Mouse (Mus musculus) limb, embryonic 15.5 days (tissue): Measurements from ENCODE around the gene Cfap36. TPM values are rescaled to one million over a fixed set of nuclear protein-coding genes. Genes with fewer than 3 reads are reported as not detected.

Experiments
- ATAC-seq: fragments of 200-750 bp; cut with Nextera tagmentation; 2 replicates; pipeline ENCODE4 v1.8.0; 2017; ENCODE audit warnings: low read depth, moderate TSS enrichment; ENCODE audit not compliant: insufficient number of reproducible peaks, low FRiP score, low TSS enrichment
- H3K27ac ChIP-seq: fragments of 300-500 bp; sonication (generic); 2 replicates; pipeline ENCODE4 v1.5.1; 2015; ENCODE audit warnings: moderate library complexity, mild to moderate bottlenecking, inconsistent platforms
- H3K27me3 ChIP-seq: fragments of 300-500 bp; sonication (generic); 2 replicates; pipeline ENCODE4 v1.6.1; 2015; ENCODE audit warnings: inconsistent platforms
- H3K36me3 ChIP-seq: fragments of 300-500 bp; sonication (generic); 2 replicates; pipeline ENCODE4 v1.6.1; 2015; ENCODE audit warnings: inconsistent platforms
- H3K4me1 ChIP-seq: fragments of 300-500 bp; sonication (generic); 2 replicates; pipeline ENCODE4 v1.6.1; 2015; ENCODE audit warnings: inconsistent platforms
- H3K4me2 ChIP-seq: fragments of 300-500 bp; sonication (generic); 2 replicates; pipeline ENCODE4 v1.6.1; 2015; ENCODE audit warnings: mild to moderate bottlenecking, inconsistent platforms
- H3K4me3 ChIP-seq: fragments of 300-500 bp; sonication (generic); 2 replicates; pipeline ENCODE4 v1.5.1; 2015; ENCODE audit warnings: mild to moderate bottlenecking, inconsistent platforms
- H3K9ac ChIP-seq: fragments of 300-500 bp; sonication (generic); 2 replicates; pipeline ENCODE4 v1.6.1; 2015; ENCODE audit warnings: inconsistent platforms
- H3K9me3 ChIP-seq: fragments of 300-500 bp; sonication (generic); 2 replicates; pipeline ENCODE4 v1.6.1; 2016; ENCODE audit warnings: inconsistent platforms
- WGBS: fragments of 180-500 bp; shearing (Covaris S2); methylation state at CpG from one replicate; pipeline ENCODE4 v1.1.7; 2015; 5-methylcytosine and 5-hydroxymethylcytosine counted together
- polyA plus RNA-seq: library from polyadenylated mRNA; unstranded; fragments of >200 nt; fragmentation: Nextera tagmentation; extraction: Ambion mirVana; gene quantifications from 2 replicates; pipeline ENCODE4 v1.2.1, GENCODE M21; 2015

Gene Cfap36
- polyA plus RNA-seq, result 47.1 and 49.9 TPM in 2 replicates

- Histone ChIP-seq H3K4me1 (peaks cover 12% of the 10 kb centered on the region; the same call in 1 of the 2 replicates), H3K9me3 (no peaks in the 10 kb centered on the region), H3K27me3 (no peaks in the 10 kb centered on the region), H3K27ac (peak within 1 kb of the TSS; percentile 82), H3K4me3 (peak within 1 kb of the TSS; percentile 85), H3K36me3 (peaks cover 7% of the 10 kb centered on the region; the same call in 1 of the 2 replicates), H3K9ac (peak within 1 kb of the TSS; percentile 55), H3K4me2 (peak within 1 kb of the TSS; percentile 70)
- peak; percentile 100 for ATAC-seq
- WGBS, result under 1% methylated on average over 53 of the region's 53 CpGs
Observed at GRCm38 (mm10) chr11:29246883-29247650, at the start of gene Cfap36. Gene Cfap36 (minus strand): TSS chr11:29247409.

DNA sequence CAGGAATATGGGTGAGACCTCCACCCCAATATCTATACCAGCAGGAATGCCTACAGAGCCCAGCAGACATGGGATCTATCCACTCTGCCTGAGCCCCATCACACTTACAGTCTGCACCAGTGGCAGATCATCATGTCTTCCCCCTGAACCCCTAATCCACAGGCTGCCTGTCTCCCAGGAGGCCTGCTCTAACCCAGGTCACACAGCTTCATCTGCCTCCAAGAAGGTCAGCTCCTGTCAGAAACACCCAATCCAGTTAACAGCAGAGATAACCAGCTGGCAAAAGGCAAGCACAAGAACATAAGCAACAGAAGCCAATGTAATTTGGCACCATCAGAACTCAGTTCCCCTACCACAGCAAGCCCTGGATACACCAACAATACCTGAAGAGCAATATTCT lies 40.1 kb upstream of the Cfap36 start:
- no peak overlapping the region for H3K4me3 ChIP-seq
- H3K4me2 ChIP-seq, result no peak overlapping the region
- no peaks in the 10 kb centered on the region for H3K36me3 ChIP-seq
- H3K27ac ChIP-seq, result no peak overlapping the region
- no peaks in the 10 kb centered on the region for H3K27me3 ChIP-seq
- H3K9ac ChIP-seq, result no peak overlapping the region
- H3K9me3 ChIP-seq, result no peaks in the 10 kb centered on the region
- ATAC-seq, result no peak
- no peaks in the 10 kb centered on the region for H3K4me1 ChIP-seq

DNA sequence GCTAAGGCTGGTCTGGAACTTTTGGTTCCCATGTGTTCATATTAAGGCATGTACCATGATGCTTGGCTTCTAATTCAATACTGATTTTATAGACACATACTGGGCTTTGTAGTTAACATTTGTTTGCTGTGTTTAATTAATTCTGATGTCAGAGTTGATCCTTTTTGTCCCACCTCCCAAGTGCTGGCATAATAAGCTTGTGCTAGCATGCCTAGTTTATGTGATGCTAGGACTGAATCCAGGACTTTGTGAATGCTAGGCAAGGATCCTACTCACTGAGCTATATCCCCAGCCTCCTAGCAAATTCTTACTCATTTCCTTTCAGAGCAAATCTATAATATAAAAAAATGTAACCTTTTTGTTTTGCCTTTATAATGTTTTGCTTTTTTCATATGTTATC lies 38.8 kb upstream of the Cfap36 start:
- Histone ChIP-seq H3K9me3 (no peaks in the 10 kb centered on the region), H3K4me2 (no peak overlapping the region), H3K4me1 (no peaks in the 10 kb centered on the region), H3K27me3 (no peaks in the 10 kb centered on the region), H3K9ac (no peak overlapping the region), H3K4me3 (no peak overlapping the region), H3K27ac (no peak overlapping the region), H3K36me3 (no peaks in the 10 kb centered on the region)
- ATAC-seq, result no peak

- Histone ChIP-seq H3K9ac (no peak overlapping the region), H3K27ac (no peak overlapping the region), H3K27me3 (no peaks in the 10 kb centered on the region), H3K4me1 (no peaks in the 10 kb centered on the region), H3K36me3 (no peaks in the 10 kb centered on the region), H3K4me3 (no peak overlapping the region), H3K4me2 (no peak overlapping the region), H3K9me3 (no peaks in the 10 kb centered on the region)
- 58% methylated on average over 3 of the region's 3 CpGs for WGBS
- no peak for ATAC-seq
Observed at GRCm38 (mm10) chr11:29274758-29275157, 27.5 kb upstream of the Cfap36 start.

GRCm38 (mm10) chr11:29267824-29268223 lies 20.6 kb upstream of the Cfap36 start:
- Histone ChIP-seq H3K9me3 (no peaks in the 10 kb centered on the region), H3K36me3 (no peaks in the 10 kb centered on the region), H3K4me3 (no peak overlapping the region), H3K4me2 (no peak overlapping the region), H3K27ac (no peak overlapping the region), H3K4me1 (no peaks in the 10 kb centered on the region), H3K9ac (no peak overlapping the region), H3K27me3 (no peaks in the 10 kb centered on the region)
- no peak for ATAC-seq
- 26% methylated on average over 3 of the region's 3 CpGs for WGBS

- 89% methylated on average over 1 of the region's 1 CpGs for WGBS
- ATAC-seq, result no peak
- H3K36me3 ChIP-seq, result no peaks in the 10 kb centered on the region
- no peaks in the 10 kb centered on the region for H3K27me3 ChIP-seq
- no peak overlapping the region for H3K4me3 ChIP-seq
- H3K9ac ChIP-seq, result no peak overlapping the region
- H3K4me1 ChIP-seq, result no peaks in the 10 kb centered on the region
- no peak overlapping the region for H3K4me2 ChIP-seq
- H3K27ac ChIP-seq, result no peak overlapping the region
- H3K9me3 ChIP-seq, result no peaks in the 10 kb centered on the region
Observed at GRCm38 (mm10) chr11:29254643-29255042, 7.4 kb upstream of the Cfap36 start.

DNA sequence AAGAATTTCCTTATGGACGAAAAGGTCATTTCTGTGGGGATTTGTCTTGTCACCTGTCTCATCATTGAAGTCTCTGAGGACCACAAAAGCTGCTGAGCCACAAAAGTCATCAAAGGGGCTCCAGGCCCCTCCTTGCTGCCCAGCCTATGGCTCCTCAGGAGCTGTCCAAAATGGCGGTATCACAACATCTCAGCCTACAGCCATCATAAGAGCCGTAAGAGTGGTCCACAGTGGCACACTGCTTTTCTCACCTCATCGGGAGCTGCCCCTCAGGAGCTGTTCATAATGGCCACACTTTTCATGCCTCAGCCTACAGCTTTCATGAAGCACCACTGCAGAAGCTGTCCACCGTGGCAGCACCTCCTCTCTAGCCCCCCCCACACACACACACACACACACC lies 1.2 kb upstream of the Cfap36 start:
- H3K36me3 ChIP-seq, result no peaks in the 10 kb centered on the region
- no peaks in the 10 kb centered on the region for H3K9me3 ChIP-seq
- no peak overlapping the region for H3K27ac ChIP-seq
- no peak overlapping the region for H3K4me2 ChIP-seq
- no peak overlapping the region for H3K9ac ChIP-seq
- H3K4me1 ChIP-seq, result peaks cover 12% of the 10 kb centered on the region; the same call in 1 of the 2 replicates
- ATAC-seq, result no peak
- no peaks in the 10 kb centered on the region for H3K27me3 ChIP-seq
- 95% methylated on average over 5 of the region's 5 CpGs for WGBS
- H3K4me3 ChIP-seq, result no peak overlapping the region

DNA sequence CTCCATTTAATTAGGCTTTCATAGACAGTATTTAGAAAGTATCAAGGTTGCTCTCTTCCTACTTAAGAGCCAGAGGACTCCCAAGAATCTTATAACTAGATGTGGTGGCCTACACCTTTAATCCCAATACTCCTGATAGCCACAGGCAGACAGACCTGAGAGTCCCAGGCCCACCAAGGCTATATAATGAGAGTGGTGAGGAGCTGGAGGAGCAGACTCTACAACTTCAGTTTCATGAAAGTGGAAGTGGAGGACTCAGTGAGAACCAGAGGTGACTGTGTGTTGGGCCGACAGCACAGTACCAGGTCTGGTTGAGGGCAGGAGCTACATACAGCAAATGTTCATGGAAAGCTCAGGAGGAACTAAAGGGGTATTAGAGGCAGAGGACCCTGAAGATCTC lies 516 bp upstream of the Cfap36 start:
- Histone ChIP-seq H3K36me3 (0 out of 2 replicates have a peak, but pooled peaks cover 4% of the 10 kb centered on the region), H3K4me2 (peak overlapping the region; percentile 45), H3K27me3 (no peaks in the 10 kb centered on the region), H3K4me1 (peaks cover 12% of the 10 kb centered on the region; the same call in 1 of the 2 replicates), H3K4me3 (peak overlapping the region; percentile 85), H3K9me3 (no peaks in the 10 kb centered on the region), H3K9ac (no peak overlapping the region), H3K27ac (peak overlapping the region; percentile 5; the same call in 1 of the 2 replicates)
- ATAC-seq, result no peak
- WGBS, result 94% methylated on average over 1 of the region's 1 CpGs

- peaks cover 12% of the 10 kb centered on the region; the same call in 1 of the 2 replicates for H3K36me3 ChIP-seq
- H3K9ac ChIP-seq, result no peak overlapping the region; the same call in 1 of the 2 replicates
- no peak for ATAC-seq
- no peaks in the 10 kb centered on the region for H3K9me3 ChIP-seq
- peaks cover 12% of the 10 kb centered on the region; the same call in 1 of the 2 replicates for H3K4me1 ChIP-seq
- no peaks in the 10 kb centered on the region for H3K27me3 ChIP-seq
- WGBS, result 50% methylated on average over 4 of the region's 4 CpGs
- H3K4me3 ChIP-seq, result peak overlapping the region; percentile 85
- H3K27ac ChIP-seq, result no peak overlapping the region
- peak overlapping the region; percentile 70 for H3K4me2 ChIP-seq
Observed at GRCm38 (mm10) chr11:29245988-29246387, 1.2 kb downstream of the Cfap36 start.

- Histone ChIP-seq H3K4me2 (no peak overlapping the region), H3K4me3 (no peak overlapping the region), H3K36me3 (peaks cover 12% of the 10 kb centered on the region; the same call in 1 of the 2 replicates), H3K9me3 (no peaks in the 10 kb centered on the region), H3K27me3 (no peaks in the 10 kb centered on the region), H3K27ac (no peak overlapping the region), H3K9ac (no peak overlapping the region), H3K4me1 (peaks cover 12% of the 10 kb centered on the region; the same call in 1 of the 2 replicates)
- ATAC-seq, result no peak
- WGBS, result 86% methylated on average over 4 of the region's 4 CpGs
Observed at GRCm38 (mm10) chr11:29241961-29242360, 5.2 kb downstream of the Cfap36 start.

DNA sequence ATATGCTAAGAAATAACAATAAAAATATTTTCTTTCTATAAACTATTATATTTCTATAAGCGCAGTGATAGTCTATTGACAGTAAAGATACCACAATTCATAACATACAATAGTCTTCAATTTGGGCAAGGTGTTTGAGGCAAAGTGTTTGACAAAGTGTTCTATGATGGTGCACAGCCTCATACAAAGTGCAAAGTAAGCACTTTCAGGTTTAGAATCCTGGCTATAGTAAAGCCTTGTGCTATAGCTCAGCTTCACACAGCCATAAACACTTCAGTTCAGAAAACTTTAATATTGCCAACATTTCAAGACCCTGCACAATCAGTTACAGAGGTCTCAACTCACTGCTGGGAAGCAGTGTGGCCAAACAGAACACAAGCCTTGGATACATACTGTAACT lies 7.9 kb downstream of the Cfap36 start:
- Histone ChIP-seq H3K9ac (no peak overlapping the region), H3K4me1 (no peaks in the 10 kb centered on the region), H3K9me3 (no peaks in the 10 kb centered on the region), H3K4me2 (no peak overlapping the region), H3K4me3 (no peak overlapping the region), H3K27me3 (no peaks in the 10 kb centered on the region), H3K27ac (no peak overlapping the region), H3K36me3 (peaks cover 12% of the 10 kb centered on the region; the same call in 1 of the 2 replicates)
- WGBS, result 88% methylated on average over 1 of the region's 1 CpGs
- ATAC-seq, result no peak

GRCm38 (mm10) chr11:29238551-29238950 lies 8.7 kb downstream of the Cfap36 start:
- Histone ChIP-seq H3K4me3 (no peak overlapping the region), H3K4me2 (no peak overlapping the region), H3K27me3 (no peaks in the 10 kb centered on the region), H3K9me3 (no peaks in the 10 kb centered on the region), H3K36me3 (peaks cover 12% of the 10 kb centered on the region; the same call in 1 of the 2 replicates), H3K9ac (no peak overlapping the region), H3K27ac (no peak overlapping the region), H3K4me1 (no peaks in the 10 kb centered on the region)
- no peak for ATAC-seq
- WGBS, result 85% methylated on average over 3 of the region's 3 CpGs
